Mouse (Mus musculus): ENCODE data around the gene Car3.

DNA sequence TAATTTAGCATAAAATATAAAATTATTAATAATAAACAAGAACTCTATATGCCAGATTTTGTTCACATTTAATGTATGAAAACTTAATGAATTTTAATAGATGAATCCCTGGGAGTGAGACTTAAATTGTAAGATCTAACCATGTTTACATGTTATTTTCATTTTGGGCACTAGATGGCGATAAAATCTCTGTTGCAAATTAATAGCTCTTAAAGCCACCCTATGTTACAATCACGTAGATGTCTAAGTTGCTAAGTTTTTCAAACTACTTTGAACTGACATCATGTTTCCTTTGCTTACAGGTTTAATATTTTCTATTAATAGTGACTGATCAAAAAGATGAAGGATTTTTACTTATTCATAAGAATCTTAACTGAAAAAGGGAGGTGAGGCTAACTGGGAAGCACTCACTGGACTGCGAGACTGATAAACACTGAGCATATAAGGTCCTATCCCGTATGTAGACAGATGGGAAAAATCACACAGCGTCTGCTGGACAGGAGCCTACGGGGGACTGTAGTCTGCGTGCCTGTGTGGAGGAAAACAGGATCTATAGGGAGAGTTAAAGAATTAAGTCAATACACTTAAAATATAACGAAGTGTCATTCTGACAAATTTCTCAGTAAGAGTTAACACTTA is 11.2 kb downstream of the Car3 start:
- TF ChIP-seq CTCF (conservative IDR thresholded peaks at IDR 0.05; ENCODE audit: low read length) (peak; percentile 65), POU5F1 (IDR thresholded peaks at IDR 0.05; ENCODE audit: borderline replicate concordance, low read length) (no peak), NANOG (IDR thresholded peaks at IDR 0.05; ENCODE audit: borderline replicate concordance, low read length) (no peak)
